Mouse (Mus musculus) liver (tissue): ENCODE measurements around the gene Tada3.
"Not testable (repeated sequence)": the region's sequence is repeated elsewhere in the genome, so short reads cannot be mapped to it uniquely, and the experiment has no call there.

Source experiments
- DNase-seq: peaks from one replicate; pipeline ENCODE4 v3.0.0-alpha.2; 2020; ENCODE audit warnings: mixed read lengths

Gene Tada3

DNA sequence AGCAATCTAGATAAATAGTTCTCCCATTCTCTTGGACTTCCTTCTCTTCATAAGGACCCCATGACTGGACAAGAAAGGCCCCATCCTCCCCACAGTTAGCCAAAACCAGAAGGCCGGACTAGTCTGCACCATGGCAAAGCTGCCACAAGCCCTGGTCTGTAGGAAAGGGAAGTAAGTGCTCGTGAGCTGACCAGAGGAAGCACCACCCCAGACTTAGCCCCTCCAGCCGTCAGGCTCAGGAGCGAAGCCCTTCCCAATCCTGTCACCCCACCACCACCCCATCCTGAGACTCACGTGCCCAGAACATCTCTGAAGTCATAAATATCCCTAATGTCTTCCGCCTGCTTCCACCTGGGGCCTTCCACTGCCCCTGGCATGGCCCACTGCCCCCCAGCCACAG, 36.1 kb downstream of the Tada3 start:
- no peak for DNase-seq

DNA sequence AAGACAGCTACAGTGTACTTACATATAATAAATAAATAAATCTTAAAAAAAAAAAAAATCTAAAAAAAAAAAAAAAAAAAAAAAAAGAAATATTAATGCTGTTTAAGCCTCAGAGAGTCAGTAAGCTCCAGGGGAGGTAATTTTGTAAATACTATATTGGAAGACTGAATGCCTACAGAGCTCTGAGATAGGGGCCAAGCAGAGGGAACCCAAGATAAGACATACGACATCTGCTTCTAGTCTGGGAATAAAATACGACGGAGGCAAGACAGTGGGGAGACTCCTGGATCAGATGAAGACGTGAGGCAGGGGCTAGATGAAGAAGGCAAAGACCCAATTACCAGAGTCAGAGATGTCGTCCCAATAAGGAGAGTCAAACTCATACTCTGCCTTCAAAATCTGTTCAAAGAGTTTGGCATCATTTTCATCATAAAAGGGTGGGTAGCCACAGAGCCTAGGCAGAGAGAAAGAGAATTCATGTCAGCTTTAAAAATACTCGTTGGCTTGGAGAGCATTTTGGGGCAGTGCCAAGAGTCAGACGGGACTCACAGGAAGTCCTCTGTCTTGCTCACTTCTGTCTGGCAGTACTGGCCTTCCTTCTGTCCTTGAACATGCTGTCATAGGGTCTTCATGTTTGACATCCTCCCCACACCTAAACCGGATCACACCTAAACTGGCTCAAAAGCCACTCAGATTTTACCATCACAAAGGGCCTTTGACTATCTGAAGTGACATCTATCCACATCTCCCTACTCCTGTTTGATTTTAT, 40.6 kb downstream of the Tada3 start:
- no peak for DNase-seq

DNA sequence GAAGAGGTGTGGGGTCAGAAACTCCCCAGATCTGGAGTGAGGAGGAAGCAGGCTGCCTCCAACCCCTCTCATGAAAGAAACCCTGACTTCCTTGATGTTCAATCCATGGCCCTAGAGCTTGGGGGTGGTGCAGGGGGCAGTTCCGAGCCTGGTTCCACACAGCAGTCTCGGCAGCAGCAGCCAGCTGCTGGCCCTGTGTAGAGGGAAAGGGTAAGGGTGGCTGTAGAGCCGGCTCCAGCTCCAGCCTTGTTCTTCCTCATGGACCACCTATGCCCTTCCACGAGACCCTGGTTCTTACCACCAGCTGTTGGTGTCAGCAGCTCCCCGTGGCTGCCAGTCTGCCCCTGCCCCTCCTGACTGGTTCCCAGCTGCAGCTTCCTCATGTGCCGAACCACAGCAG, 43.5 kb downstream of the Tada3 start:
- DNase-seq = no peak

DNA sequence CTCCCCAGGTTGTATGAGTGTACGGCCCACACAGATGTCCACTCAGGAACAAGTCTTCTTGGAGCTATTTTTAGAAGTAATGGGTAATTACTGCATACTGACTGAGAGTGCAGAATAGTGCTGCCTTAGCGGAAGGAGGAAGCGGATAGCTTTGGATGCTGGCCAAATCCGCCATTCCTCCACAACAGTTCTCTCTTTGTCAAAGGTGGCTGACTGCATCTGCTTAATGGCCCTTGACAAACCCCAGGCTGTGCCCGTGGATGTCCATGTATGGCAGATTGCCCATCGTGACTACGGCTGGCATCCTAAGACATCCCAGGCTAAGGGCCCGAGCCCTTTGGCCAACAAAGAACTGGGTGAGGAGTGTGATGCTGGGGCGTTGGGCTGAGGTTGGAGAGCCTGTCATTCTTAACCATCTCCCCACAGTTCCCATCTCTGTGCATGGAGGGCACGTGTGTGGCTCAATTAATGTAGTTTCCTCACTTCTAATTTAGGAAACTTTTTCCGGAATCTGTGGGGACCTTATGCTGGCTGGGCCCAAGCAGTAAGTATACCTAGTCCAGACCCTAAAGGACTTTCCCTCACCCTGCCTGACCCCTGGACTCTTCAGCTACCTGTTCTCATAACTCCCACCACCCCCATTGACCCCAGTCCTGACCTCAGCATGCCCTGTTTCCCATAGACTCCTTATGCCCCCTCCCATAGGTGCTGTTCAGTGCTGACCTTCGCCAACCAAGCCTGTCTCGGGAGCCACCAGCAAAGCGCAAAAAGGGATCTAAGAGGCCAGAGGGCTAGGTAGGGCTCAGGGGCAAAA, 44.3 kb downstream of the Tada3 start:
- DNase-seq = no peak

DNA sequence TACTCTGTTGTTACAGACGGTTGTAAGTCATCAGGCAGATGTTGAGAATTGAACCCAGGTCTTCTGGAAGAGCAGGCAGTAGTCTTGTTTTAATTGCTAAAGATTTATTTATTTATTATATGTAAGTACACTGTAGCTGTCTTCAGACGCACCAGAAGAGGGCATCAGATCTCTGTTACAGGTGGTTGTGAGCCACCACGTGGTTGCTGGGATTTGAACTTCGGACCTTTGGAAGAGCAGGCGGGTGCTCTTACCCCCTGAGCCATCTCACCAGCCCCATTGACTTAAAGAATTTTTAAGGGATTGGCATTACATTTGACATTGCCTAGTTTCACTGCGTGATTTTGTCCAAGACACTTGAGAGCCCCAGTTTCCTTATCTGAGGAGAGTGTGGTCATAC, 44.9 kb downstream of the Tada3 start:
- not testable (repeated sequence) for DNase-seq

DNA sequence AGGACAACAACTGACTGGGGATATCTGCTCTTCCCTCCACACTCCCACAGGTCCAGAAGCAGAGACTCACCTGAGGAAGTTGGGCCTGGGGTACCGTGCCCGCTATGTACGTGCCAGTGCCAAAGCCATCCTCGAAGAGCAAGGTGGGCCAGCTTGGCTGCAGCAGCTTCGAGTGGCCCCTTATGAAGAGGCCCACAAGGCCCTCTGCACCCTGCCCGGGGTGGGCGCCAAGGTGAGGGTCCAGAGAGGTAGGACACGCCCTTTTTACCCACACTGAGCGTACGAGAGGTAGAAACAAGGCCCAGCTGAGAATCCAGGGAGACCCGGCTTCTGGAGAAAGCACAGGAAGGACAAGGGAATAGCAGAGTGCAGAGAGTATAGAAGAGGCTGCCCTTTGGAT, 46.0 kb downstream of the Tada3 start:
- DNase-seq = no peak

DNA sequence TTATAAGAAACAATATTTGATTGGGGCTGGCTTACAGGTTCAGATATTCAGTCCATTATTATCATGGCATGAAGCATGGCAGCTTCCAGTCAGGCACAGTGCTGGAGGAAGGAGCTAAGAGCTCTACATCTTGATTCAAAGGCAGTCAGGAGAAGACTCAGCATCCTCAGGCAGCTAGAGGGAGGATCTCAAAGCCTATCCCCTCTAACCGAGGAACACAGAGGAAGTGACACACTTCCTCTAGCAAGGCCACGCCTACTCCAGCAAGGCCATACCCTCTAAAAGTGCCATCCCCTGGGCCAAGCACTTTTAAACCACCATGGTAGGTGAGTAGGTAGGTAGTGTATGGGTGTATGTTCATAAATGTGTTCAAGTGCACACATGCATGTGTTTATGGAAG, 47.1 kb downstream of the Tada3 start:
- DNase-seq = no peak

DNA sequence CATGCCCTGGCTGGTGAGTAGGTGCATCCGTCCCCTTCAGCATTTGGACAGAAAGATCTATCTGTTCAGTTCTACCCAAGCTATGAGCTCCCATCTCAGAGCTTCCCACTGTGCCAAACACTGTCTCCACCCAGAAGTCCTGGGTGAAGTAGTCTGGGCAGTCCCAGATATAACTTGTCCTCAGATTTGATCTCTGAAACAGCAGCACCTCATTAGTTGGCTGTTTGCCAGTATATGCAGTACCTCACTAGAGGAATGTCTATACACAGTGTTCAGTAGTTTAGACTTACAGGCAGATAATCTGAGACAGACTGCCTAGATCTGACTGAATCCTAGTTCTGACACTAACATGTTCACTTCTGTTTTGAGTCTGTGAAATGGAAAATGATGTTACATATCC, 48.3 kb downstream of the Tada3 start:
- DNase-seq = no peak

DNA sequence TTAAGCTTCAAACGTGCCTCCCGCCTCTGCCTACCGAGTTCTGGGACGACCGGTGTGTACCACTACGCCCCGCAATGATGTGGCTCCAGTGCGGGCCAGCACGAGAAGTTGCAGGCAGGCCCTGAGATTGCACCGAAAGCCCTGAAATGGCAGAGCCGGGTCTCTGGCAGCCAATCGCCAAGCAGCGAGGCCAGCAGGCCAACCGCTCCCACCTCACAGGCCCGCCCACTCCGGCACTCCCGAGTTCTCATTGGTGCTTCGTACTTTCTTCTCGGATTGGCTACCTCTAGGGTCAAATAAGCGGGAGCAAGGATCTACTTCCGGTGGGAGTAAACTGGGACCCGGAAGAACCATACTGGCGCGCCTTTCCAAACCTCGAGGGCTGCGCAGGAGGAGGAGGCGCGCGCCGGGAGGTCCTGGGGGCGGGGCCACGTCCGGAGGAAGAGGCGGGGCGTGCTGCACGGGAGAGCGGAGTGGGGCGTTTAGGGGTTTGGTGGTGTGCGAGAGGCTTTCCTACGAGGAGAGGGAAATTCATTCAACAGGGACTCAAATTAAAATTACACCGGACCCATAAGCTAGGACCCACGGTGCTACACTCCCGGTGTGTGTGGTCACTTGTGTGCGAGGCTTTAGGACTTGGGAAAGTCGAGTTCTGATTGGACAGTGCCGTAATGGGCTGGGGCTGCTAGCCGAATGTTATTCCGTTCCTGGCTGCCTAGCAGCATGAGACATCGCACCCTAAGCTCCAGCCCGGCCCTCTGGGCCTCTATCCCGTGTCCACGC, 51.0 kb downstream of the Tada3 start, which contains the start of gene Ogg1:
Gene Ogg1 (plus strand): TSS at position 440 of the 783 bp plus-strand sequence.
- DNase-seq = peak; percentile 98
